Mouse (Mus musculus): ENCODE results near the gene Mst1r. TPM values are rescaled to one million over a fixed set of nuclear protein-coding genes. Genes with fewer than 3 reads are reported as not detected.

Mst1r gene
- 1 to 10 TPM in 1 of 2 experiments, under 1 TPM in 1; 0.69 to 1.3 TPM for total RNA-seq (2021)

DNA sequence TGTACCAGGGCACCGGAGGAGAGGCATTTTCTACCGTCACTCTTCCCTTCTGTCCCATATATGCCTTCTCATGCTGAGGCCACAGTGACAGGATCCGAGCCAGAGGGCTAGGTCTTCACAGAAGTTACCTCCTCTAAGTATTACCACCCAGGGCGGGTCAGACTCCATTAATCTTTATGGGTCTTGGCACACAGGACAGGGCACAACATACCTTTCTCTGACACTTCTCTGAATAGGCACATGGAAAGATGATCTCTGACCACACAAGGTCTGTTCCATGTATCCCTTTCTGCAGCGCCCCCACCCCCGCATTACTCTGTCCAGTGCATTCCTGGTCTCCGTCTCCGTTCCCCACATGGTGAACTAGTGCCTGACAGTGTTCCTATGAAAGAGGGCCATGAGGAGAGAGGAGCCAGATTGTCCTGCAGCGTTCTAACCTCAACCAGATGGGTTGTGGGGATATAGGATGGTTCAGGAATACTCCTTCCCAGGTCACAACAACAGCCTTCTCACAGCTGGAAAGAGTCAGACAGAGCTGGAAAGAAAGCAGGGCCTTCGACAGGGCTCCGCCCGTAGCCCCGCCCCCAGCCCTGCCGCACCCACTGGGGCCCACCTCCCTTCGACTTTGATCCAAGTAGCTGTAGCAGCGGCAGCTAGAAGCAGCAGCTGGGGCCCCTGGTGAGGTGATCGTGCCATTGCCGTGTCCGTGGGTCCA is at the start of gene Mst1r:
TSS of gene Mst1r (plus strand) at position 622 of the 715 bp plus-strand sequence.
- peak in 1 of 2 experiments; percentile 22 for DNase-seq (ENCODE audit: low spot score in 2 of 2)

DNA sequence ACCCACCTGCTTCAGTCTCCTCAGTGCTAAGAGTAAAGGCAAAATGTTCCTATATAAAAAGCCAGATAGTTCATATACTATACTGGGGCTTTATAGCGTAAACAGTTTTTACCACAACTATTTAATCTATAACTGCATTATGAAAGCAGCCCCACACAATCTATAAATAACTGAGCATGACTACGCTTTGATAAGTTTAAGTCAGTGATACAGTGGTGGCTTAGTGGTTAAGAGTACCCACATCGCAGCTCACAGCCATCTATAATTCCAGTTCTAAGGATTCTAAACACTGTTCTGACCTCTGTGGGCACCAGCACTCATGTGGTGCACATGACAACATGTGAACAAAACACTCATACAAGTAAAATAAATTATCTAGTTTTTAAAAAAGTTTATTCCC is 48.3 kb upstream of the Mst1r start:
- DNase-seq (ENCODE audit: low spot score in 2 of 2): no peak
- intact Hi-C loops (cut with DNase I): no loop called here

More for the DNA sequence above, at the start of gene Mst1r:
- intact Hi-C loops (cut with DNase I): no loop called here

DNA sequence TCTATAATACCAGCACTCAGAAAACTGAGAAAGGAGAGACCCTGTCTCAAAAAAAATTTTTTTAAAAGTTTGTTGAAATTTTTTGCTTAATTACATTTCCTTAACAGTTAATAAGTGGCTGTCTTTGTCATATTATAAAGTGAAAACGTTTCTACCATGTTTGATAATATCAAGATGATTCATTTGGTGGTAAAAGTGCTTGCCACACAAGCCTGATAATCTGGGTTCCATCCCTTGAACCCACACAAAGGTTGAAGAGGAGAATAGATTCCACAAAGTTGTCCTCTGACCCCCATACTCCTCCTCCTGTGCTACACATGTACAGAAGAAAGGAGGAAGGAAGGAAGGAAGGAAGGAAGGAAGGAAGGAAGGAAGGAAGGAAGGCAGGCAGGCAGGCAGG is 42.2 kb upstream of the Mst1r start:
- intact Hi-C loops (cut with DNase I): no loop called here
- DNase-seq (ENCODE audit: low spot score in 2 of 2): no peak

DNA sequence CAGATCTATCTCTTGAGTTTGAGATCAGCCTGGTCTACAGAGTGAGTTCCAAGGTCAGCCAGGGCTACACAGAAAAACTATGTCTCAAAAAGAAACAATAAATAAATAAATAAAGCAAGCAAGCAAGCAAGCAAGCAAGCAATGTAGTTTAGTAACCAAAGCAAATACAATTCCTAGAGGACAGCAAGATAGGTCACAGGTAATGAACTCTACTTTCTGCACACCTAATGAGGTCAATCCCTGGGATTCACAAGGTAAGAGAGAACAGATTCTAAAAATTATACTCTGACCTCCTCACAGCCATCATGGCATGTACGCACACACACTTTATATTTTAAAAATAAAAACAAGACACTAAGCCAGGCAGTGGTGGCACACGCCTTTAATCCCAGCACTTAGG is 40.6 kb upstream of the Mst1r start:
- intact Hi-C loops (cut with DNase I): no loop called here
- no peak for DNase-seq (ENCODE audit: low spot score in 2 of 2)

DNA sequence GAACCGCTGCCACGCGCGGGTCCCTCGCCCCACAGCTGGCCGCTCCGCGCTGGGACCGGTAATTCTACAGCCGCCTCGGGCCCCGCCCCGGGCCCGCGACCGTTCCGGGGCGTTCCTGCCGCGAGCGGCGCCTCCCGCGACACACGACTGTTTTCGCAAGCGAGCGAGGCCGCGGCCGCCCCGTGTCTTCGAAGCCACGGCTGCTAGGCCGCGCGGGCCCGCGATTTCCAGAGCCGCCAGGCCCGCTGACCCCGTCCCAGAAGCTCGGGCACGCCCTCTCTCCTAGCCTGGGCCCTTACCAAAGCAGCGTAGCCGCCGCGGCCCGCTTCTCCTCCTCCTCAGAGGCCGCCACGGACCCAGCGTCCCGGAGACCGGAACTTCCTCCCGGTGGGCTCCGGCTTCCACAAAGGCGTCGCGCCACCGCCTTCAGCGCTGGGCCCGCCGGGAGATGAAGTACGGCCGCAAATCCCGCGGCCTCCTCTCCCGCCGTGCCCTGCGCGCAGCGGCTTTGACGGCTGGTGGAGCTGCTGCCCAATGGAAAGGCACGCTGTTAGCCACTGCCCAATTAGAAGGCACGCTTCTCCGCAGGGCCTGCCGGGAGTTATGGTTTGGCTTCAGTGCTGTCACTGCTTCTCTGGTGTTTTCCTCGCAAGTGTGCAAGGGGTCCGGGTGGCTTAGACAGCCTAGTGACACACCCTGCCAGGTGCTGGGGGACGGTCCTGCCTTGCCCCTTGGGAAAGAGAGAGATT is 34.1 kb upstream of the Mst1r start:
- peak; percentile 97 to 99 for DNase-seq (ENCODE audit: low spot score in 2 of 2)
- intact Hi-C loops (cut with DNase I): no loop called here

DNA sequence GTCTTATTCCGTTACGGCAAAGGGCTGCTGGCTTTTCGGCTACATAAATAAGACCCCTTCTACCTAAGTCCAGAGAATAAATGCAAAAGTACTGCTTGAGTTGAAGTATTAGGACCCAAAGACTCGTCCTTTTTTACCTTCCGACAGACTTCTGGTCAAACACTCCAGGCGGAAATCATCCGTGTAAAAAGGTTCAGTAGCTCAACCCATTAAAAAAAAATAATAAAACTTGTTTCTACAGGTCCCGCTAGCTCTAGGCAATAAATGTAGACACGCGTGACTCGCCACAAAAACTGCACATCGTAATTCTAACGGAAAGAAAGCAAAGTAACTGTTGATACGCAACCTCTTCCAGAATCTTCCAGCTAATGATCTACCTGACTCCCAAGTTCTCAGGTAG is 33.5 kb upstream of the Mst1r start, which contains the start of gene Rbm6:
TSS of gene Rbm6 (minus strand) at position 101 of the 400 bp plus-strand sequence.
- intact Hi-C loops (cut with DNase I): no loop called here
- no peak for DNase-seq (ENCODE audit: low spot score in 2 of 2)

DNA sequence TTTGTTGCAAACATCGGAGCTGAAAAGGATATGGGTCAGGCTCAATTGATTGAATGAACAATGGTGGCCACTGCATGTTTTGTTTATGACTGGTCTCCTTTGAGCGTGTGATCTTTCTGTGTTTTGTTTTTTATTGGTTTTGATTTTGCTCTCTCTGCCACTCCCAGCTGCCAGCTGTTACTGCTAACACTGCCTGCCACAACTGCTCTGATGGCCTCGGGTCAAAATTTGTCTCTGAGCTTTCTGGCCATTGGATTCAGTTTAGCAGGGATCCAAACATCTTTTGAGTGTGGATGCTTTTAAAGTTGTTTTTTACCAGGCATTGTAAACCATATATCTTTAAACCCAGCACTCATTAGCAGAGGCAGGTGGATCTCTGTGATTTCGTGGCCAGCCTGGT is 26.3 kb upstream of the Mst1r start:
- DNase-seq (ENCODE audit: low spot score in 2 of 2): no peak
- intact Hi-C loops (cut with DNase I): no loop called here

DNA sequence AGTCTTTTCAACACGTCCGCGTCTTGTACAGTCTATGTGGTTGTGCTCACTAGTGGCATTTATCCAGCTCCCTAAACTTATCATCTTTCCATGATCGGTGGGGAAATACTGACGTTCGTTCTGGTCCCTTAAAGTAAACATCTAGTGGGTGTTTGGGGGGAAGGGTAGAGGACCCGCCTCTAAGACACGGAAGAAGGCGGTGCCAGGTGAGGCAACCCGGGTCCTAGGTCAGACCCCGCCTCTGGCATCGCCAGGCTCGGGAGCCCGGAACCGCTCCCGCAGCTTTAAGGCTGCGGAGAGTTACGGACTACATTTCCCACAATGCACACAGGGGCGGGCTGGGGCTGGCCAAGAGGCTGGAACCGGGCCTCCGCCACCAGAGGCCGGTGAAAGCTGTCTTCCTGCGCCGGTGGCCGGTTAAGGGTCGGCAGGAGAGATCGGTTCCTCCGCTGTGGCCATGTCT is 18.8 kb upstream of the Mst1r start, which contains the start of gene Mon1a:
TSS of gene Mon1a (plus strand) at position 348 of the 463 bp plus-strand sequence.
- peak; percentile 86 to 93 for DNase-seq (ENCODE audit: low spot score in 2 of 2)
- intact Hi-C loops (cut with DNase I): no loop called here

DNA sequence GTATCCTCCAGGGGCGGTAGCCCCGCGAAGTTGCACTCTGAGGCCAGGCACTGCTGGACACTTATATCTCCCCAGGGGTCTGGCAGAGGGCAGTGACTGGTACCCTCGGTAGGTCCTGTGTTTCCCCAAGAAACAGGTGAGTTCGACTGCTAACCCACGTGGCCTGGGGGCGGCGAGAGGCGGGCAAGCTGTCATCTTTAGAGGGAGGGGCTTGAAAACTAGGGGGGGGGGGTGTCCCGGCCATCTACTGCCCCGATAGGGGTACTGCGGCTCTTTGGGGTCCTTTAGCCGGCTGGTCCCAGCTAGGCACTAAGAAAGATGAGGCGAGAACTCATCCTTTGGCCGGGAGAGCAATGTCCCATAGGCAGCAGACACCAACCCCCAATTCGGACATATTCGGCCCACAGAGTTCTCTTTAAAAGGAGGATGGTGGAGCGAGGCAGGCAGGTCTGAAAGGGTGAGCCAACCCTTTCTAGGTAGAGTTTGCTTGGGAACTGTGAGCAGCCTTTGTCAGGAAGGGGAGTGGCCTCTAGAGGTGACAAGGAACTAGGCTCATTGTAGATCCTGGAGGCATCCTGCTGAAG is 18.3 kb upstream of the Mst1r start:
- intact Hi-C loops (cut with DNase I): no loop called here
- DNase-seq (ENCODE audit: low spot score in 2 of 2): peak in 1 of 2 experiments; percentile 23

DNA sequence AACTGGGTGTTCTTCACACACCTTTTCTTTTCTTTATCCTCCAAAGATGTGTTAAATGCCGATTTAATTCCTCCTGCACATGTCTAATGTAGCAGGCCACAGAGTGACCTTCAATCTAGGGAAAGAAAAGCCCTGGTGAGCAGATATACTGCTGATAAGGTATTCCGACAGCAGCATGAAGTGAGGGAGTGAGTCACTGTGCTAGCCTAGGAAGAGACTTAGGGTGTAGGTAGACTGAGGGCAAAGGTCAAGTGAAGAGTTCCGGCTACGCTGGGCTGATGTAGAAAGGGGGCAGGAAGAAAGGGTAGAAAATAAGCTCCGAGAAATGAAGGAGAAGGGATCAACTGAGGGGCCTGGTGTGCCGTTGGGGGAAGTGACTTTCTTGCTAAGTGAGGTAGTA is 16.4 kb upstream of the Mst1r start:
- intact Hi-C loops (cut with DNase I): no loop called here
- no peak for DNase-seq (ENCODE audit: low spot score in 2 of 2)

DNA sequence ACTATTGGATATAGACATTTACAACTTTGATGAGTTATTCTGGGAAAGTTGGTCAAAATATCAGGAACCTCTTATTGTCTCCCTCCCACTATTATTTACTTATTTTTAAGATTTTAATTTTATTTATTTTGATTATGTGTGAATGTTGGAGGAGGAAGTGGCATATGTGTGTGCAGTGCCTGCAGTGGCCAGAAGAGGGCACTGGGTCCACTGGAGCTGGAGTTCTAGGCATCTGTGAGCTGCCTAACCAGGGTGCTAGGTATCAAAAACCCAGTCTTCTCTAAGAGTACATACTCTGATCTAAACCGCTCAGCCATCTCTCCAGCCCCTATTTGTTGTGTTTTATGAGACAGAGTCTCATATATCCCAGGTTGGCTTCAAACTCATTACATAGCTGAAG is 15.7 kb upstream of the Mst1r start:
- DNase-seq (ENCODE audit: low spot score in 2 of 2): no peak
- intact Hi-C loops (cut with DNase I): no loop called here

DNA sequence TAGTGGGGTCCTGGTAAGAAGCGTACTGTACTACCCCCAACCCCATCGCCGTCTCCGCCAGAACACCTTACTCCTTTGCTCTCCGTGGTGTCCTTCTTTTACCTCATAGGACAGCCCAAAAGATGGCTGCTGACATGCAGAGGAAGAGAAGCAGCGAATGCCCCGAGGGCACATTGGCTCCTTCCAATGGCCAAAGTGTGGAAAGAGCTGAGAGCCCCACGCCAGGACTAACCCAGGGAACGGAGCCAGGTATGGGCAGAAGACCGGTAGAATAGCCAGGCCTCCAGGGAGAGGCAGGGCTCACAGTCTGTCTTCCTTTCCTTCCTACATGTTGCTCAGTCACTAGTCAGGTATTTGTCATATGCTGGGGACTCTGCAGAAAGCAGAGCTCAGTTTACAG is 8.1 kb upstream of the Mst1r start:
- DNase-seq (ENCODE audit: low spot score in 2 of 2): no peak
- intact Hi-C loops (cut with DNase I): no loop called here

DNA sequence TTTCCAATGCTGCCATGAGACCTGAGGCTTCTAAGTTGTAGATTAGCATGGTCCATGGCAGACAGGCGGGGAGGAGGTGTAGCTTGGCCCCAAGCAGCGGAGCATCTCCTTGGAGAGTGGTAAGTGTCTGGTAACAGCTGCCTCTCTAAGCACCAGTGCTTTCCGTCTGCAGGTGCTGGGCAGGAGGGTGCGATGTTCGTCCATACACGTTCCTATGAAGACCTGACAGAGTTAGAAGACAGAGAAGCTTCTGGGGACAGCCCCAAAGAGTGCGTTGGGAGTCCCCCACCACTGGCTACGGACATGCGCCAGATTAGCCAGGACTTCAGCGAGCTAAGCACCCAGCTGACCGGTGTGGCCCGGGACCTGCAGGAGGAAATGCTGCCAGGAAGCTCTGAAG is 6.8 kb upstream of the Mst1r start:
- intact Hi-C loops (cut with DNase I): loop anchor here (5.0 kb wide), 2 partner anchors 87 to 152 kb away; partner anchors contain the start of genes Amigo3 and Inka1
- DNase-seq (ENCODE audit: low spot score in 2 of 2): no peak

DNA sequence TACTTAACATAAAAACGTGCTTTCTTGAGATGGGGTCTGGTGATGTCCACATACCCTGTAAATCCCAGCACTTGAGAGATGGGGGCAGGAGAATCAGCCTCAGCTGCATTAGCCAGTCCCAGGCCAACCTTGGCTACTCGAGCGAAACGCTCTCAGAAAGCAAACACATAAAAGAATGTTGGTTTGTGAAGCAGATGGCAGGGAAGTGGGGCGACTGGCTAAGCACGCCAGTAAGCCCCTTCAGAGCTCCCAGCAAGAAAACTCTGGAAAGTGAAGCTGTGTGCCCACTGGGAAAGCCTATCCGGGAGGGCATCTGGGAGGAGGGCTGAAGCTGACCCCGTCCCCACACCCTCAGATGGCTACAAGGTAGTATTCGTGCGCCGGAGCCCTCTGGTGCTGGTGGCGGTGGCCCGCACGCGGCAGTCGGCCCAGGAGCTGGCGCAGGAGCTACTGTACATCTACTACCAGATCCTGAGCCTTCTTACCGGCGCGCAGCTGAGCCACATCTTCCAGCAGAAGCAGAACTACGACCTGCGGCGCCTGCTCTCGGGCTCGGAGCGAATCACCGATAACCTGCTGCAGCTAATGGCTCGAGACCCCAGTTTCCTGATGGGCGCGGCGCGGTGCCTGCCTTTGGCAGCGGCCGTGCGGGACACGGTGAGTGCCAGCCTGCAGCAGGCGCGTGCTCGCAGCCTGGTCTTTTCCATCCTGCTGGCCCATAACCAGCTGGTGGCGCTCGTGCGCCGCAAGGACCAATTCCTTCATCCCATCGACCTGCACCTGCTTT is 5.6 kb upstream of the Mst1r start:
- intact Hi-C loops (cut with DNase I): loop anchor here (1.0 to 5.0 kb wide), 3 partner anchors 61 to 151 kb away; partner anchors contain the start of genes Amigo3 and Inka1

DNA sequence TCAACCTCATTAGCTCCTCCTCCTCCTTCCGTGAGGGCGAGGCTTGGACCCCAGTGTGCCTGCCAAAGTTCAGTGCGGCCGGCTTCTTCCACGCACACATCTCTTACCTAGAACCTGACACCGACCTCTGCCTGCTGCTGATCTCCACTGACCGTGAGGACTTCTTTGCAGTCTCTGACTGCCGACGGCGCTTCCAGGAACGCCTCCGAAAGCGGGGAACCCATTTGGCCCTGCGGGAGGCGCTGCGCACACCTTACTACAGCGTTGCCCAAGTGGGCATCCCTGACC is 5.1 kb upstream of the Mst1r start:
- DNase-seq (ENCODE audit: low spot score in 2 of 2): no peak
- intact Hi-C loops (cut with DNase I): loop anchor here (1.0 to 5.0 kb wide), 3 partner anchors 61 to 151 kb away; partner anchors contain the start of genes Amigo3 and Inka1

More for the DNA sequence above, 5.6 kb upstream of the Mst1r start:
- peak; percentile 81 to 87 for DNase-seq (ENCODE audit: low spot score in 2 of 2)

DNA sequence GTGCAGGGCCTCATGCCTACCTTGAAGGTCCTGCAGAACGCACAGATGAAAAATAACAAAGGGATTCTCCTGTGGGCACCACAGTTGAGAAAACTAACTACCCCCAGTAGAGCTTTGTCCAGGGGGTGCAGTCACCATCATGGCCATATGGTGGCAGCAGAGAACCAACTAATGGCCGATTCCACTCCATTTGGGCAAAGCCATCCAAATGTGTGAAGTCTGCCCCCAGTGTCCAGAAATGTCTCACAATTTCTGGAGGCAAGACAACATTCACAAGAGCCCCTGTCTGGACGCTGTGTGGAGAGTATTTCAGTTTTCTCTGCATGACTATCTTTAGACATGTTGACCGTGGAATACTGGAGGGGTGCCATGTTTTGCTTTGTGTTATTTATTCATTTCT is 1.9 kb upstream of the Mst1r start:
- DNase-seq (ENCODE audit: low spot score in 2 of 2): peak; percentile 85 to 93
- intact Hi-C loops (cut with DNase I): loop anchor here (1.0 to 5.0 kb wide), 4 partner anchors 59 to 164 kb away; partner anchors contain the start of genes Amigo3 and Inka1

DNA sequence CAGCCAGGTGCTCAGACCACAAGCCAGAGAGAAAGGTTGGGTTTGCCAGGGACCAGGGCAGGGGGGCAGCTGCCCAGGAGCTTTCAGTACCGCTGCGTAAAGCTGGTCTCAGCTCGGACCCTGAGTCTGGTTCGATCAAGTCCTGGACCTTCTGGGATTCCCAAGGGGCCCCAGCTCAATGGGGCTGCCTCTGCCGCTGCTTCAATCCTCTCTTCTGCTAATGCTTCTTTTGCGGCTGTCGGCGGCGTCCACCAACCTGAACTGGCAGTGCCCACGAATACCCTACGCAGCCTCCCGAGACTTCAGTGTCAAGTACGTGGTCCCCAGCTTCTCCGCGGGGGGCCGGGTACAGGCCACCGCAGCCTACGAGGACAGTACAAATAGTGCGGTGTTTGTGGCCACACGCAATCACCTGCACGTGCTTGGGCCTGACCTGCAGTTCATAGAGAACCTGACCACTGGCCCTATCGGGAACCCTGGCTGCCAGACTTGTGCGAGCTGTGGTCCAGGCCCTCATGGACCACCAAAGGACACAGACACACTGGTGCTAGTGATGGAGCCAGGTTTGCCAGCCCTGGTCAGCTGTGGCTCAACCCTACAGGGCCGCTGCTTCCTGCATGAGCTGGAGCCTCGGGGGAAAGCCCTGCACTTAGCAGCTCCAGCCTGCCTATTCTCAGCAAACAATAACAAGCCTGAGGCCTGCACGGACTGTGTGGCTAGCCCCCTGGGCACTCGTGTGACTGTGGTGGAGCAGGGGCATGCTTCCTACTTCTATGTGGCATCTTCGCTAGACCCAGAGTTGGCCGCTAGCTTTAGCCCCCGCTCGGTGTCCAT is 511 bp downstream of the Mst1r start:
- no peak for DNase-seq (ENCODE audit: low spot score in 2 of 2)
- intact Hi-C loops (cut with DNase I): no loop called here

DNA sequence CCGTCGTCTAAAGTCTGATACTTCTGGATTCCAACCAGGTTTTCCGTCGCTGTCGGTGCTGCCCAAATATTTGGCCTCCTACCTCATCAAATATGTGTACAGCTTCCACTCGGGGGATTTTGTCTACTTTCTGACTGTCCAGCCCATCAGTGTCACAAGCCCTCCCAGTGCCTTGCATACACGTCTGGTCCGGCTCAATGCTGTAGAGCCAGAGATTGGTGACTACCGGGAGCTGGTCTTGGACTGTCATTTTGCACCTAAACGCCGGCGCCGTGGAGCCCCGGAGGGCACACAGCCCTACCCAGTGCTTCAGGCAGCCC is 1.1 kb downstream of the Mst1r start:
- intact Hi-C loops (cut with DNase I): no loop called here
- DNase-seq (ENCODE audit: low spot score in 2 of 2): no peak

Measured in left cerebral cortex, postnatal 25 days (tissue).